Mouse (Mus musculus) erythroblast, adult 5-6 weeks (primary cell): ENCODE results near the gene Rnf207. TPM values are rescaled to one million over a fixed set of nuclear protein-coding genes. Genes with fewer than 3 reads are reported as not detected.

ENCODE experiments used
- ATAC-seq: replicated peaks from 2 replicates; pipeline ENCODE4 v1.8.0; 2016; ENCODE audit warnings: moderate number of reproducible peaks, mild to moderate bottlenecking, moderate TSS enrichment, inconsistent platforms; ENCODE audit not compliant: poor library complexity, low FRiP score, severe bottlenecking
- total RNA-seq, 2 experiments: library from RNA; stranded (forward) in 1 of 2; stranded (reverse) in 1 of 2; fragments of 150-400 nt in 1 of 2; fragments of 200-764, 138-1000 nt in 1 of 2; gene quantifications; 2 replicates each; pipeline versions ENCODE4 v1.2.3 to v1.2.4; 2015 to 2017; ENCODE audit warnings: low replicate concordance in 2 of 2

Rnf207 gene
- total RNA-seq, 2 experiments from 2014 or later = 0.19 TPM; not detected in 1

GRCm38 (mm10) chr4:152276389-152277347, 42.1 kb downstream of the Rnf207 start:
- no peak for ATAC-seq

DNA sequence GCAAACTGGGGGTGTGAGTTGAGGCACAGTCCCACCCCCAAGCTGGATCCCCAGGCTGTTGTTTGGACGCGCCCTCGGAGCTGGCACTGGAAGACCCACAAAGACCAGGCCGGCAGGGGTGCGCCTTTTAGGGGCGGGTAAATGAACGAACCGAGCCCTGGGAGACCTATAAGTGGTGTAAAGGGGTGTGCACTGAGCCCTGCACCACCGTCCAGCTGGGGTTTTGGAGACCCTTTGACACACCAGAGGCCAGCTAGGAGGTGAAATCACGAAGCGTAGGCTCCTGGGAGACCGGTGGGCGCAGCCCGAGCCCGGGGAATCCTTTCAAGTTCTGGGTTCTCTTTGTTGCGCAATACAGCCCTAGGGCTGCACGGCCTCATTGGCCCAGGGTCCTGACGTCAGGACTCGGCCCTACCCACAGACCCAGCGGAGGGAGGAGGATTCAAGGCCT, 44.1 kb downstream of the Rnf207 start:
- no peak for ATAC-seq

GRCm38 (mm10) chr4:152273621-152274236, 45.1 kb downstream of the Rnf207 start, which contains the start of gene Gpr153:
Gpr153 (plus strand) TSS chr4:152274232.
- no peak for ATAC-seq

DNA sequence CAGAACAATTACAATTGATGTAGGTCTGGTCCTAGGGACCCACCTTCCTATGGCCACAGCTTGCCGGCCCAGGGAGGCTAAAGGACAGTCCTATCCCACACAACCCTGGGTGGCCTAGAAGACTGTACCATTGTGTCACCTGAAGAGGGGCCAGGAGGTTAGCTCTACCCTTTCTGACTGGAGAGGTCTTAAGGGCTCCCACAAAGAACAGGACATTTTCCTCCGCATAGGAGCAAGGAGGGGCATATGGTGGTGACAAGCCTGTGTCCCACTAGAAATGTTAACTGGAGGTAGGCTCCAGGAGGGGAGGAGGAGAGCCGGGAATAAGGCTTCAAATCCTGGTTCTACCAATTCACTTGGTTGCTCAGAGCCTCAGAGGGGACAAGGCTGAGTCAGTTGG, 45.6 kb downstream of the Rnf207 start:
- ATAC-seq = no peak

GRCm38 (mm10) chr4:152272449-152273049, 46.2 kb downstream of the Rnf207 start:
- ATAC-seq = no peak

DNA sequence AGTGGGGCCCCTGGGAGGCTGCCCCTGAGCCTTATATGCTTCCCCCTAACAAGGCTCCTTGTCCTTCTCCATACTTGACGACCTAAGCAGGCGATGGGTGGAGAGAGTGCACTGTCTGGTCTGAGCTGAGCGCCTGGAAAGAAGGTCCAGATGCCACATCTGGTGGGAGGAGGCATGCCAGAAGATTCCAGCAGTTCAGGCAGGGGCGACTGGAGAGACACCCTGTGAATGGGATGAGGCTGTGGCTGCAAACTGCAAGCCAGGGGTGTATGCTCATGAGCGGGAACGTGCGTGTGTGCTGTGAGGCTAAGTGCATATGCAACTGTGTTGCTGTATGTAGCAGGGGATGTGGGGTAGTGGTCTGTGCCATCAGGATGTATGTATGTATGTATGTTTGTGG, 46.8 kb downstream of the Rnf207 start:
- no peak for ATAC-seq

DNA sequence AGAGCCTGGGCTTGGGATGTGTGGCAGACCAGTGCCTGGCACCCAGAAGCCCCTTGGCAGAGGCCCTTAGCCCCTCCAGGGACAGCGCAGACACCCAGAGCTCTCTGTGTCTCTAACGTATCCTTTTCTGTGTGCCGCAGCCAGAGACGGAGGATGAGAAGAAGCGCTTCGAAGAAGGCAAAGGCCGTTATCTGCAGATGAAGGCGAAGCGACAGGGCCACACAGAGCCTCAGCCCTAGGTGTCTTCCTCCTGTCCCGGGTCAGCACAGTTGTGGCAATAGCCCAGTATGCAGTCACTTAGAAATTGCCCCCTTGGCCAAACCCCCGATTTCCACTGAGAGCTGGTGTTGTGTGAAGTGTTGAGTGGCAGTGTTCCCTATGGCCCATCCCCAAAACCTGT, 47.5 kb downstream of the Rnf207 start:
- no peak for ATAC-seq

DNA sequence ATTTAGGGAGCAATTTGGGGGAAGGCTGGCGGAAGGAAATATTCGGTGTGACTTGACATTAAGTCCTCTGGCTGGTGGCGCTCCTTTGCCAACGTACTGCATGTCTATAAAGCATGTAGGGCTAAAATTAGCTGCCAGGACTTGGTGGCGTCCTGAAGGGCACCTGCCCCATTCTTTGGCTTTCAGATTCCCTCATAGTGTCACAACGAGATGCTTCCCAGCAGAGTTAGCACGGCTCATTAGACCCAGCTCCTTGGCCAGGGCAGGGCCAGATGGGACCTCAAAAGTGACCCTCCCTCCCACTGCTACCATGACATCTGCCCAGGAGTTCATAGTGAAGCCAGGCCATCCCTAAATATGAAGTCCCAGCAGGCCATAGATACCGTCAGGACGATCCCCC, 48.2 kb downstream of the Rnf207 start:
- ATAC-seq = no peak

- no peak for ATAC-seq
Observed at GRCm38 (mm10) chr4:152269967-152270366, 48.8 kb downstream of the Rnf207 start.

DNA sequence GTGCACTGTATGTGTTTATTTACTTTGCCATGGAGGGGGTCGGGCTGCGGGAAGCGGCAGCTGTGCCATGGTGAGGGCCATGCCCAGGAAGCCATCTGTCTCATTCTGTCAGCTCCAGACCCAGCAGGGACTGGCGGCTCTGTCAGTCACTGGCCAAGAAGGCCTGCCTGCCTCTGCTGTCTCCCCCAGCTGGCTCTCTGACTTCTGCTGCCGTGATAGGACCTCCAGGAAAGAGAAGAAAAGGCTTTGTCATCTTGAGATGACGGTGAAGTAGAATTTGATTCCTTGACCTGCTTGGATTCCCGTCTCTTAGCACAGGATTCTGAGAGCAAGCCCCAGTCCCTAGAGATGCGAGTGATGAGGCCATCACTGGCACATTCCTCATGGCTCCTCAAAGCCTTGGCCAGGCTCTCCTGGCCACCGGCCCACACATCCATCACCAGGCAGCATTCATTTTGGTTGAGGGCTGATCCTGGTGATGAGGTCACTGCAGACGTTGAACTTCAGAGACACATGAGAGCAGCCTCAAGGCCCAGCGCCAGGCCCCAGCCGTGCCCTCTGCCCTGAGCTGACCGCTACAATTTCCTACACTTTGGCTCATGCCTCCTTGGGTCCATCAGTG, 50.9 kb downstream of the Rnf207 start:
- ATAC-seq = no peak

DNA sequence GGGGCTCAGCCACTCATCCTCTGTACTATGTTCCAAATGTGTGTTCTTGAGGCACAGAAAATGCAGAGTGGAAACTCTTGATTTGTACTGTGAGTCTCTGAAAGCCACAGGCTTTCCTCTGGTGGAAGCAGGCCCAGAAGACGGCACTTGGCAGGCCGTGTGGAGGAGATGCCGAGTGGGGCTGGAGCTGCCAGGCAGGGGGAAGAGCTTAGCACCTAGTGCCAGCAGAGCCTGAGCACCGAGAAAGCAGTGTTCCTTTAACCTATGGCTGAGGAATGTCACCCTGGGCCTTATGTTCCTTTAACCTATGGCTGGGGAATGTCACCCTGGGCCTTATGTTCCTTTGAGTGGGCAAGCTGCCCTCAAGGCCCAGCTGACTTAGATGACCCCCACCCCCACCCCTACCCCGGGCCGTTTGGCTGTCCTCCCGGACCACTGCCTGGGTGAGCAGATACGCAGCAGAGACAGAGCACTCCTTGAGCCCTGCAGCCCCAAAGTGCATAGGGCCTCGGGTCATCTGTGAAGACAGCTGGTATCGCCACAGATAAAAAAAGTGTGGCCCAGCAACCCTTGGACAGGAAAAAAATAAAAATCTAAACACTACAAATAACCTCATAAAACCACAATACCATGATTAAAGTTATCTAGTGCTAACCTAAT, 52.4 kb downstream of the Rnf207 start:
- ATAC-seq = no peak

- ATAC-seq = no peak
Observed at GRCm38 (mm10) chr4:152265791-152266190, 53.0 kb downstream of the Rnf207 start.

DNA sequence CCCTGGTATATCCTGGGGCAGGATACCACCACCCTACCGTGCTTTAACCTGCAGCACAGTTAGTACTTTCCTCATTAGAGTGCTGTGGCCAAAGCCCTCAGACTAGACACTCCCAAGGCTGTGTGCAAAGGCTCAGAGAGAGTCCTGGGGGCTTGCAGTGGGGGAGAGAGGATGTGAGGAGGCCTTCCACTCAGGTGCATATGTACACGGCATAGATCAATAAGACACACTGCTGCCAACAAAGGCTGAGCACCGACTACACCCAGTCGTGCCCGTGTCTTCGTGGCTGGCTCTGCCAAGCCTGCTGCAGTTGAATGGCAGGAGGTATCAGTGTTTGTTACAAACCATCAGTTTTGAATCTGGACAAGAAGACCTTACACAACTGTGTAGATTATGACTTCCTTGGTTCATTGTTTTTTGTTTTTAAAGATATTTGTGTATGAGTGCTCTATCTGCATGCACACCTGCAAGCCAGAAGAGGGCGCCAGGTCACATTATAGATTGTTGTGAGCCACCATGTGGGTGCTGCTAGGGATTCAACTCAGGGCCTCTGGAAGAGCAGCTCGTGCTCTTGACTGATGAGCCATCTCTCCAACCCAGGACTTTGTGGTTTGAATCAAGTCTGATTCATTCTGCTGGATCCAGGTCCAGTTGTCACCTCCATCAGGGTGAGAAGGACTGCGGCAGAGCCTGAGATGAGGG, 53.8 kb downstream of the Rnf207 start:
- no peak for ATAC-seq

GRCm38 (mm10) chr4:152264177-152264530, 54.6 kb downstream of the Rnf207 start:
- no peak for ATAC-seq

DNA sequence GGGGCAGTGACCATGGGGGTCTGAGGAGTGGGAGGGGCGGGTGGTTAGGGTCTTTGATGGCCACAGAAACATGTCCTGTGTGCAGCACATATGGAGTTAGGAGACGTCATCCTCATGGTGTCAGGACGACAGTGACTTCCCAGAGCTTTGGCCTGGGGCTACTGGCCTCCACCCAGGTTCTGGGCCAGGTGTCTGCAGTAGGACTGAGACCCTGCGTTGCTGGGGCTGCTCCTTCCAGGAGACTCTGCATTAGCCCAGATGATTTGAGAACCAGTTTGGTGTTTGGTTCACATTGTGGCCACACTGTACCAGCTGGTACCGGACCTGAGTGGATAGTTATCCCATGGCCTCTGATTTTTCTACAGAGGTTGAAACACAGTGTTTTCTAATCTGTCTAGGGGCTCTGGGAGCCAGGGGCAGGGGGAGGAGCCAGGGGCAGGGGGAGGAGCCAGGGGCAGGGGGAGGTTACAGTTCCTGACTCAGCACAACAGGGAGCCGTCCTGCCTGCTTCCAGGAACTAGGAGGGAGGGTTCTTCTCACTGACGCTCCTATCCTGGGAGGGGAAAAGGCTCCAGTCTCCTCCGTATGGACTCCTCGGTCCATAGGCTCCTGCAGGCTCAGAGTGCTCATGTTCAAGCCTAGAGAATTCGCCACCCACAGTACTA, 55.1 kb downstream of the Rnf207 start:
- 0 out of 2 replicates have a peak, but pooled peaks have one; percentile 47 for ATAC-seq

- peak; percentile 45 for ATAC-seq
Observed at GRCm38 (mm10) chr4:152263089-152263488, 55.7 kb downstream of the Rnf207 start.

- no peak for ATAC-seq
Observed at GRCm38 (mm10) chr4:152262187-152262586, 56.6 kb downstream of the Rnf207 start.

GRCm38 (mm10) chr4:152260451-152260850, 58.3 kb downstream of the Rnf207 start:
- no peak for ATAC-seq

DNA sequence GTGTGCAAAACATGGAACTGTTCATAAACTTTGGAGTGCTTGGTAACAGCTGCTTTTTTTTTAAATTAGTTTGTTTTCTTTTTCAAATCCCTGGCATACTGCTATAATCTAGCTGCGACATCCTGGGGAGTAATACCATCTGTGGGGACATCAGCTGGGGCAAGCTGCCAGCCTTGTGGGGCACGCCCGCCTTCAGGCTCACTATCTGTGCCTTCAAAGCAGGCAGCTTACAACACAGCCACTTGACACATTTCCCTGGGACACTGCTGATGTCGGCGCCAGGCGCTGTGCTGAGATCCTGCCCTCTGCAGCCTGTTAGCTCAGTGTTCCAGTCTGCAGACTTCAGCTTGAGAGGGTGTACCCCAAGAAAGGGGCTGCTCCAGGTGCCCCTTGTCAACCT, 61.7 kb downstream of the Rnf207 start:
- peak; percentile 90 for ATAC-seq
